Mouse (Mus musculus): ENCODE results near the gene Ctnnb1.

GRCm38 (mm10) chr9:121000641-121001320 lies 71.8 kb downstream of the Ctnnb1 start:
- TF ChIP-seq CTCF (IDR thresholded peaks at IDR 0.05; ENCODE audit: borderline replicate concordance, control insufficient read depth, extremely low read depth, insufficient read depth, low read length, poor library complexity) (no peak), POLR2A (IDR thresholded peaks at IDR 0.05; ENCODE audit: control insufficient read depth, extremely low read depth, insufficient read depth, low read length, poor library complexity) (no peak)

Data from thymus, adult 2 months (tissue).